Mouse (Mus musculus): ENCODE measurements around the gene D5Ertd579e. TPM values are rescaled to one million over a fixed set of nuclear protein-coding genes. Genes with fewer than 3 reads are reported as not detected.

D5Ertd579e gene
- polyA plus RNA-seq (2012; rRNA removed): 40.5 and 43.5 TPM in 2 replicates

DNA sequence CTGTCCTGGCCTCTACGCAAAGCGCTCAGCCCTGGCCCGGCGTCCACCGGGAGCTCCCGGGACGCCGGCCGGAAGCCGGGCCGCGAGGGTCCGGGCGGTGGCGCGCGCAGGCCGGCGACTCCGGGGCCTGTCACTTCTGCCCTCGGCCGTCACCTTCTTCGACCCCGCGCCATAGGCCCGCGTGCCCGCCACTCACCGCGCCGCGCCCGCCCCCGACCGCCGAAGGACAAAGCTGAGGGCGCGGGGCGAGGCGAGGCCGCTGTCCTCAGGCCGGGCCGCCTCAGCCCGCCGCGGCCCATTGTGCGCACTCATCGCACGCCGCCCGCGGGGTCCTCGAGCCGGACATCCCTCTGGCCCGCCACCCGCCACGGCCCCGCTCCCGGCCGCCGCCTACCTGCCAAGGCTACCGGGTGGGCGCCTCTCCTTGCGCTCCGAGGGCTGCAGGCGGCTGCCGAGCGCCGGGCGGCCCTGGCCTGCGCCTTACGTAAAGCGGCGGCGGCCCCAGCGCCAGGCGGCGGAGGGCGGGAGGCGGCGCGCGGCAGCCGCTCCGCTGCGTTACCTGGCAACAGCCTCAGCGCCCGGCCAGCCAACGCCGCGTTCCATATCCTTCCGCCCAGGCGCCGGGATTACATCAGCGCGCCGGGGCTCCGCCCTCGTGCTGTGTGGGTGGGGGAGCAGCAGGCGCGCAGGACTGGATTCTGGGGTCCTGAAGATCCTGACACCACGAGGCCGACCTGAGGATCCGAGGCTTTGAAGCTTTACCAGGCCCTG, at the start of gene D5Ertd579e:
TSS of gene D5Ertd579e (minus strand) at position 564 of the 771 bp plus-strand sequence.

DNA sequence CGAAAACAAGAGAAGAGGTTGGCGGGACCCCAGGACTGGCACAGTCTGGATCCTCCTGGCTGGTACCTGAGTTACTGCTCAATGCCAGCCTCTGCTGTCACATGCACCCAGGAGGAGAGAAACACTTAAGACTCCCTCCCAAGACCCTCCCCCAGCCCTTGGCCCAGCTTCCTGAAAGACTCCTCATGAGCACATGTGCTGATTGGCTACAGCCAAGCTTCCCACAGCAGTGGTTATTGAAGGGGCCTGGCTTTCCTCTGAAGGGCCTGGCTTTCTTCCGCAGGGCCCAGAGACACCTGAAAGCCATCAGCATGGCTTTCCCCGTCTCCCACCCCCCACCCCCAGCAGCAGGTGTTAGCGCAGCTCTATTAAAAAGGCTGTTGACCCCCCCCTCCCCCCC, 102.6 kb downstream of the D5Ertd579e start, which contains the start of gene Tbc1d14:
TSS of gene Tbc1d14 (minus strand) at position 101 of the 400 bp plus-strand sequence.

Other genes starting within 250 kb of the D5Ertd579e start
- 21.6 and 24.0 TPM in 2 replicates for gene Grpel1, start 231.0 kb downstream of the D5Ertd579e start, polyA plus RNA-seq (2012; rRNA removed)
- 15.9 and 16.8 TPM in 2 replicates for gene Tada2b, start 211.7 kb downstream of the D5Ertd579e start, polyA plus RNA-seq (2012; rRNA removed)
- 1.7 and 2.1 TPM in 2 replicates for gene Ccdc96, start 211.4 kb downstream of the D5Ertd579e start, polyA plus RNA-seq (2012; rRNA removed)
- 108 and 114 TPM in 2 replicates for gene Tbc1d14, start 102.7 kb downstream of the D5Ertd579e start, polyA plus RNA-seq (2012; rRNA removed)
- gene Bloc1s4, start 52.6 kb upstream of the D5Ertd579e start, polyA plus RNA-seq (2012; rRNA removed): 28.7 and 31.9 TPM in 2 replicates
- 197 and 202 TPM in 2 replicates for gene Mrfap1, start 100.7 kb upstream of the D5Ertd579e start, polyA plus RNA-seq (2012; rRNA removed)
- 10.7 and 12.1 TPM in 2 replicates for gene Man2b2, start 134.6 kb upstream of the D5Ertd579e start, polyA plus RNA-seq (2012; rRNA removed)
- gene Ppp2r2c, start 172.5 kb upstream of the D5Ertd579e start, polyA plus RNA-seq (2012; rRNA removed): 132 and 135 TPM in 2 replicates